ENCODE assay signal across 24 mouse cellular contexts in the genomic region with DNA sequence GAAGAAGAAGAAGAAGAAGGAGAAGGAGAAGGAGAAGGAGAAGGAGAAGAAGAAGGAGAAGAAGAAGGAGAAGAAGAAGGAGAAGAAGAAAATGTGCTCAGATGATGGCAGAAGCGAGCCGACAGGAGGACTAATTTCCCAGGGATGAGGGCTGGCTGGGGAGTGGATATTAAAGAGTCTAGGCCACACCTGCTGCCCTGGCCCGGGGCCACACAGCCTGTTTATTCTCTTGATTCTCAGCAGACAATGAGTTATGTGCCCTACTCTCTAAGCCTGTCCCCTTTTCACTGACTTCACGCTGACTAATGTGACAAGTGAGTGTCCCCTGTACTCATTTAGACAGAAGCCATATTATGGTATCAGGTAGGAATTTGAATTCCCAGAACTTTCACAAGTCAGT. TPM values are rescaled to one million over a fixed set of nuclear protein-coding genes. Genes with fewer than 3 reads are reported as not detected.
DNase-seq lines count a peak whose midpoint lies in the region; ATAC-seq and TF ChIP-seq lines count a peak whose summit lies in the region.
"Had no signal": no experiment of that assay in that cellular context is flagged by ENCODE, and none has a peak within 500 bp of the region (broad histone marks: within the 10 kb centered on the region; RNA-seq: fewer than 3 reads in every experiment).

No protein-coding gene starts in this region.

- TF ChIP-seq POLR2A in liver, adult 2 months (IDR thresholded peaks at IDR 0.05; ENCODE audit: extremely low read depth, insufficient read depth, low read length): no peak

- H3K9ac ChIP-seq in liver, adult 2 months (ENCODE audit: low read depth, low read length): no peak overlapping the region
- no peak overlapping the region for H3K9ac ChIP-seq in forebrain, embryonic 16.5 days (replicated peaks; ENCODE audit: low read depth, low read length)
- H3K9ac ChIP-seq: forebrain, embryonic 13.5 days; heart, embryonic 13.5 days; hindbrain, embryonic 12.5 days; limb, embryonic 12.5 days; liver, embryonic 14.5 days; lung, embryonic 15.5 days; stomach, embryonic 15.5 days had no signal

- H3K4me2 ChIP-seq in forebrain, embryonic 16.5 days (ENCODE audit: low read length): no peak overlapping the region
- H3K4me2 ChIP-seq: forebrain, embryonic 13.5 days; heart, embryonic 13.5 days; hindbrain, embryonic 12.5 days; limb, embryonic 12.5 days; lung, embryonic 15.5 days; midbrain, embryonic 11.5 days; stomach, embryonic 15.5 days had no signal

- peaks cover 32% of the 10 kb centered on the region for H3K4me1 ChIP-seq in liver, adult 2 months (ENCODE audit: control insufficient read depth, insufficient read depth, low read length)
- H3K4me1 ChIP-seq in forebrain, embryonic 16.5 days (replicated peaks; ENCODE audit: control insufficient read depth, insufficient read depth, low read length): peaks cover 5% of the 10 kb centered on the region; the same call in 1 of the 2 replicates
- H3K4me1 ChIP-seq: hindbrain, embryonic 12.5 days; limb, embryonic 12.5 days had no signal

- peak; percentile 65 for DNase-seq in cerebellum, adult 11 months
- DNase-seq in liver, adult 2 months (ENCODE audit: extremely low read depth, low read depth, low spot score): peak; percentile 30
- DNase-seq in liver: no peak
- peak; percentile 77 for DNase-seq in cerebellum, adult 9-10 months
- no peak for DNase-seq in adrenal gland, postnatal 14 days
- DNase-seq: adrenal gland, postnatal 10 days; gastrocnemius, postnatal 14 days; heart, adult 18-20 months; heart, postnatal 14 days; kidney, adult 11 months; kidney, postnatal 4 days; layer of hippocampus, adult 9-11 months; right cerebral cortex, postnatal 4 days; thymus, postnatal 36 days had no signal

- WGBS in liver, adult 2 months: 29% methylated on average over 4 of the region's 4 CpGs
- 70% methylated on average over 4 of the region's 4 CpGs for WGBS in forebrain, embryonic 16.5 days

- no peak for ATAC-seq in cerebellum, adult (ENCODE audit: insufficient number of reproducible peaks, low FRiP score, low TSS enrichment)
- no peak for ATAC-seq in forebrain, embryonic 16.5 days
- ATAC-seq: forebrain, embryonic 13.5 days had no signal

- H3K79me2 ChIP-seq in liver, adult 2 months (ENCODE audit: control insufficient read depth, insufficient read depth, low read length): peaks cover 32% of the 10 kb centered on the region

- H3K4me3 ChIP-seq in liver, adult 2 months (ENCODE audit: insufficient read depth, low read depth, low read length): no peak overlapping the region
- no peak overlapping the region for H3K4me3 ChIP-seq in forebrain, embryonic 16.5 days (replicated peaks; ENCODE audit: low read length)
- H3K4me3 ChIP-seq: forebrain, embryonic 13.5 days; heart, embryonic 13.5 days; hindbrain, embryonic 12.5 days; limb, embryonic 12.5 days; lung, embryonic 15.5 days; stomach, embryonic 15.5 days had no signal

- no peak overlapping the region for H3K27ac ChIP-seq in liver, adult 2 months (replicated peaks; ENCODE audit: insufficient read depth, low read depth, low read length)
- H3K27ac ChIP-seq in forebrain, embryonic 16.5 days (ENCODE audit: low read length): no peak overlapping the region
- H3K27ac ChIP-seq: forebrain, embryonic 13.5 days; heart, embryonic 13.5 days; hindbrain, embryonic 12.5 days; limb, embryonic 12.5 days; liver, embryonic 14.5 days; lung, embryonic 15.5 days; stomach, embryonic 15.5 days had no signal

- H3K36me3 ChIP-seq in liver, adult 2 months (ENCODE audit: control insufficient read depth, insufficient read depth, low read length): no peaks in the 10 kb centered on the region
- no peaks in the 10 kb centered on the region for H3K36me3 ChIP-seq in forebrain, embryonic 16.5 days (ENCODE audit: control insufficient read depth, insufficient read depth)
- H3K36me3 ChIP-seq: heart, embryonic 13.5 days; hindbrain, embryonic 12.5 days; limb, embryonic 12.5 days; lung, embryonic 15.5 days; stomach, embryonic 15.5 days had no signal

- no peaks in the 10 kb centered on the region for H3K27me3 ChIP-seq in liver, adult 2 months (ENCODE audit: control insufficient read depth, insufficient read depth, low read length)
- H3K27me3 ChIP-seq in forebrain, embryonic 16.5 days (replicated peaks; ENCODE audit: control insufficient read depth, insufficient read depth, low read length): no peaks in the 10 kb centered on the region
- H3K27me3 ChIP-seq: forebrain, embryonic 13.5 days; heart, embryonic 13.5 days; hindbrain, embryonic 12.5 days; limb, embryonic 12.5 days; lung, embryonic 15.5 days; stomach, embryonic 15.5 days had no signal

- H3K9me3 ChIP-seq in forebrain, embryonic 16.5 days (ENCODE audit: control insufficient read depth, low read length): no peaks in the 10 kb centered on the region
- H3K9me3 ChIP-seq: forebrain, embryonic 13.5 days; heart, embryonic 13.5 days; hindbrain, embryonic 12.5 days; limb, embryonic 12.5 days; lung, embryonic 15.5 days; stomach, embryonic 15.5 days had no signal

- no peak for TF ChIP-seq CTCF in liver, adult 2 months (IDR thresholded peaks at IDR 0.05; ENCODE audit: low read depth, low read length)

RNA-seq across cellular contexts. Expression of a gene that starts 11.8 kb away (rescaled TPM):
- total RNA-seq in liver, adult 2 months (2014; rRNA removed): 19.1 and 21.1 TPM in 2 replicates
- polyA plus RNA-seq in liver, adult 2 months (2012; rRNA removed): 12.4 and 14.8 TPM in 2 replicates
- 105 and 109 TPM in 2 replicates for polyA plus RNA-seq in forebrain, embryonic 16.5 days (2015; fragmentation: Nextera tagmentation; extraction: Ambion mirVana)
- total RNA-seq in adrenal gland, postnatal 14 days (2021): 64.7 and 74.9 TPM in 2 replicates

Comparison
In these comparisons a context has a peak if more than half of its experiments do, and no peak if none do; other contexts are left out.
1. DNase-seq: peak in cerebellum, adult 11 months (single experiment), liver, adult 2 months (single experiment) and cerebellum, adult 9-10 months (single experiment); none in liver (single experiment) and adrenal gland, postnatal 14 days (single experiment).